Mouse (Mus musculus) forebrain, embryonic 11.5 days (tissue): ENCODE results near the gene Gmeb2. TPM values are rescaled to one million over a fixed set of nuclear protein-coding genes. Genes with fewer than 3 reads are reported as not detected.

ENCODE experiments used
- ATAC-seq: fragments of 200-750 bp; cut with Nextera tagmentation; replicated peaks from 2 replicates; pipeline ENCODE4 v1.8.0; 2017; ENCODE audit warnings: moderate TSS enrichment; ENCODE audit not compliant: low FRiP score
- DNase-seq: peaks from one replicate; pipeline ENCODE4 v3.0.0-alpha.2; 2017; ENCODE audit warnings: low spot score
- H3K27ac ChIP-seq: fragments of 300-500 bp; sonication (generic); 2 replicates; pipeline ENCODE4 v1.5.1; 2014; ENCODE audit warnings: low read depth, low read length
- H3K27me3 ChIP-seq: fragments of 300-500 bp; sonication (generic); 2 replicates; pipeline ENCODE4 v1.6.1; 2014; ENCODE audit warnings: mild to moderate bottlenecking, low read length, mixed read lengths; ENCODE audit not compliant: control insufficient read depth, insufficient read depth
- H3K36me3 ChIP-seq: fragments of 300-500 bp; sonication (generic); 2 replicates; pipeline ENCODE4 v1.6.1; 2014; ENCODE audit warnings: mild to moderate bottlenecking, low read length, moderate library complexity, mixed read lengths; ENCODE audit not compliant: control insufficient read depth, insufficient read depth
- H3K4me1 ChIP-seq: fragments of 300-500 bp; sonication (generic); replicated peaks from 2 replicates; pipeline ENCODE4 v1.6.1; 2014; ENCODE audit warnings: low read length, mixed read lengths; ENCODE audit not compliant: control insufficient read depth, insufficient read depth
- H3K4me2 ChIP-seq: fragments of 300-500 bp; sonication (generic); 2 replicates; pipeline ENCODE4 v1.6.1; 2014; ENCODE audit warnings: low read depth, mild to moderate bottlenecking, low read length, moderate library complexity, mixed read lengths; ENCODE audit not compliant: severe bottlenecking
- H3K4me3 ChIP-seq: fragments of 300-500 bp; sonication (generic); 2 replicates; pipeline ENCODE4 v1.5.1; 2014; ENCODE audit warnings: low read depth, low read length
- H3K9ac ChIP-seq: fragments of 300-500 bp; sonication (generic); 2 replicates; pipeline ENCODE4 v1.6.1; 2014; ENCODE audit warnings: low read length
- H3K9me3 ChIP-seq: fragments of 300-500 bp; sonication (generic); 2 replicates; pipeline ENCODE4 v1.6.1; 2016; ENCODE audit warnings: low read length, mixed read lengths; ENCODE audit not compliant: control insufficient read depth
- WGBS: fragments of 180-500 bp; shearing (Covaris S2); extraction: QIAGEN DNeasy Blood & Tissue Kit; methylation state at CpG from one replicate; pipeline ENCODE4 v1.1.7; 2014; 5-methylcytosine and 5-hydroxymethylcytosine counted together
- polyA plus RNA-seq: library from polyadenylated mRNA; unstranded; fragments of >200 nt; fragmentation: Nextera tagmentation; extraction: Ambion mirVana; gene quantifications from 2 replicates; pipeline ENCODE4 v1.2.1, GENCODE M21; 2014

Gene Gmeb2
- polyA plus RNA-seq, 1 experiment from 2014 or later: 22.9 TPM

- DNase-seq (no peak), ATAC-seq (no peak)
- no peaks in the 10 kb centered on the region for H3K4me1 ChIP-seq
- H3K27me3 ChIP-seq: no peaks in the 10 kb centered on the region
- H3K4me2 ChIP-seq: no peak overlapping the region
- H3K4me3 ChIP-seq: no peak overlapping the region
- WGBS: 92% methylated on average over 2 of the region's 2 CpGs
- no peak overlapping the region for H3K27ac ChIP-seq
- no peak overlapping the region for H3K9ac ChIP-seq
- no peaks in the 10 kb centered on the region; the same call in 1 of the 2 replicates for H3K36me3 ChIP-seq
- no peaks in the 10 kb centered on the region for H3K9me3 ChIP-seq
Observed at GRCm38 (mm10) chr2:181266839-181267238, 21.0 kb downstream of the Gmeb2 start.

- Histone ChIP-seq H3K4me2 (no peak overlapping the region), H3K36me3 (peaks cover 14% of the 10 kb centered on the region), H3K9me3 (no peaks in the 10 kb centered on the region), H3K9ac (no peak overlapping the region), H3K27me3 (no peaks in the 10 kb centered on the region), H3K4me1 (no peaks in the 10 kb centered on the region), H3K4me3 (no peak overlapping the region), H3K27ac (no peak overlapping the region)
- no peak for DNase-seq
- 82% methylated on average over 1 of the region's 1 CpGs for WGBS
- no peak for ATAC-seq
Observed at GRCm38 (mm10) chr2:181253248-181253647, 34.6 kb downstream of the Gmeb2 start.

GRCm38 (mm10) chr2:181251841-181252240, 36.0 kb downstream of the Gmeb2 start:
- Histone ChIP-seq H3K9me3 (no peaks in the 10 kb centered on the region), H3K36me3 (peaks cover 11% of the 10 kb centered on the region), H3K27me3 (no peaks in the 10 kb centered on the region), H3K4me1 (no peaks in the 10 kb centered on the region), H3K4me3 (no peak overlapping the region), H3K9ac (no peak overlapping the region), H3K27ac (no peak overlapping the region), H3K4me2 (no peak overlapping the region)
- no peak for ATAC-seq
- WGBS: 75% methylated on average over 1 of the region's 1 CpGs
- DNase-seq: no peak

- peaks cover 9% of the 10 kb centered on the region for H3K36me3 ChIP-seq
- H3K27me3 ChIP-seq: no peaks in the 10 kb centered on the region
- H3K9me3 ChIP-seq: no peaks in the 10 kb centered on the region
- DNase-seq (no peak), ATAC-seq (no peak)
- H3K4me1 ChIP-seq: no peaks in the 10 kb centered on the region
- no peak overlapping the region for H3K4me3 ChIP-seq
- H3K9ac ChIP-seq: no peak overlapping the region
- no peak overlapping the region for H3K27ac ChIP-seq
- 90% methylated on average over 10 of the region's 10 CpGs for WGBS
- H3K4me2 ChIP-seq: no peak overlapping the region
Observed at GRCm38 (mm10) chr2:181249217-181249616, 38.6 kb downstream of the Gmeb2 start.

- 30% methylated on average over 2 of the region's 2 CpGs for WGBS
- DNase-seq (no peak), ATAC-seq (no peak)
Observed at GRCm38 (mm10) chr2:181245031-181245430, 42.8 kb downstream of the Gmeb2 start.

GRCm38 (mm10) chr2:181243706-181244394, 44.0 kb downstream of the Gmeb2 start:
- 38% methylated on average over 11 of the region's 11 CpGs for WGBS
- ATAC-seq: no peak

More at GRCm38 (mm10) chr2:181245031-181245430, 42.8 kb downstream of the Gmeb2 start:
- H3K9ac ChIP-seq: no peak overlapping the region
- no peaks in the 10 kb centered on the region for H3K27me3 ChIP-seq
- H3K27ac ChIP-seq: no peak overlapping the region
- H3K4me2 ChIP-seq: no peak overlapping the region
- no peaks in the 10 kb centered on the region for H3K9me3 ChIP-seq
- no peaks in the 10 kb centered on the region; the same call in 1 of the 2 replicates for H3K4me1 ChIP-seq
- no peak overlapping the region for H3K4me3 ChIP-seq
- H3K36me3 ChIP-seq: no peaks in the 10 kb centered on the region

GRCm38 (mm10) chr2:181242314-181242665, 45.5 kb downstream of the Gmeb2 start:
- Histone ChIP-seq H3K27me3 (no peaks in the 10 kb centered on the region), H3K4me2 (peak overlapping the region; percentile 42; the same call in 1 of the 2 replicates), H3K27ac (no peak overlapping the region), H3K4me3 (no peak overlapping the region), H3K9me3 (no peaks in the 10 kb centered on the region), H3K9ac (no peak overlapping the region), H3K36me3 (no peaks in the 10 kb centered on the region), H3K4me1 (no peaks in the 10 kb centered on the region; the same call in 1 of the 2 replicates)
- ATAC-seq (no peak), DNase-seq (no peak)
- WGBS: 75% methylated on average over 3 of the region's 3 CpGs

More at GRCm38 (mm10) chr2:181243706-181244394, 44.0 kb downstream of the Gmeb2 start:
- H3K9me3 ChIP-seq: no peaks in the 10 kb centered on the region
- no peak overlapping the region for H3K4me3 ChIP-seq
- H3K27me3 ChIP-seq: no peaks in the 10 kb centered on the region
- DNase-seq: no peak
- no peak overlapping the region for H3K27ac ChIP-seq
- no peaks in the 10 kb centered on the region; the same call in 1 of the 2 replicates for H3K4me1 ChIP-seq
- no peak overlapping the region for H3K4me2 ChIP-seq
- no peaks in the 10 kb centered on the region for H3K36me3 ChIP-seq
- H3K9ac ChIP-seq: no peak overlapping the region

GRCm38 (mm10) chr2:181241602-181242313, 46.1 kb downstream of the Gmeb2 start, which contains the start of gene Helz2:
Helz2 (minus strand) TSS chr2:181242027.
- H3K4me2 ChIP-seq: peak within 1 kb of the TSS; percentile 42
- 17% methylated on average over 16 of the region's 16 CpGs for WGBS
- ATAC-seq: peak; percentile 55; the same call in 1 of the 2 replicates
- H3K4me3 ChIP-seq: peak within 1 kb of the TSS; percentile 26
- no peak for DNase-seq
- no peaks in the 10 kb centered on the region for H3K9me3 ChIP-seq
- no peaks in the 10 kb centered on the region for H3K27me3 ChIP-seq
- H3K9ac ChIP-seq: 0 out of 2 replicates have a peak within 1 kb of the TSS, but pooled peaks have one; percentile 43
- H3K27ac ChIP-seq: no peak within 1 kb of the TSS
- H3K4me1 ChIP-seq: no peaks in the 10 kb centered on the region; the same call in 1 of the 2 replicates
- no peaks in the 10 kb centered on the region for H3K36me3 ChIP-seq
